8 mouse cellular contexts compared by ENCODE assay signal in genomic region chr15:20448861-20449663, GRCm38 (mm10). TPM values are rescaled to one million over a fixed set of nuclear protein-coding genes. Genes with fewer than 3 reads are reported as not detected.
A peak's percentile ranks its signal among the peaks of the same experiment; 100 is the strongest.
DNase-seq lines count a peak whose midpoint lies in the region; ATAC-seq and TF ChIP-seq lines count a peak whose summit lies in the region.
"Had no signal": no experiment of that assay in that cellular context is flagged by ENCODE, and none has a peak within 500 bp of the region (broad histone marks: within the 10 kb centered on the region; RNA-seq: fewer than 3 reads in every experiment).

TSS of gene Cdh12 (plus strand) at chr15:20449265.

- H3K36me3 ChIP-seq in liver, embryonic 12.5 days: no peaks in the 10 kb centered on the region

- no peaks in the 10 kb centered on the region for H3K27me3 ChIP-seq in liver, embryonic 12.5 days (replicated peaks)

- TF ChIP-seq CTCF in olfactory bulb, adult 2 months (IDR thresholded peaks at IDR 0.05; ENCODE audit: insufficient read depth, low read depth, low read length): no peak

- H3K4me3 ChIP-seq in liver, embryonic 12.5 days: no peak within 1 kb of the TSS
- peak within 1 kb of the TSS; percentile 54 for H3K4me3 ChIP-seq in olfactory bulb, adult 2 months (ENCODE audit: insufficient read depth, low read depth, low read length)

- 17% methylated on average over 18 of the region's 18 CpGs for WGBS in liver, embryonic 12.5 days (ENCODE audit: insufficient replicate concordance)
- WGBS in olfactory bulb, adult 2 months: 5% methylated on average over 18 of the region's 18 CpGs

- H3K4me1 ChIP-seq in liver, embryonic 12.5 days: no peaks in the 10 kb centered on the region
- H3K4me1 ChIP-seq in olfactory bulb, adult 2 months (ENCODE audit: control insufficient read depth, insufficient read depth, low read length): peaks cover 6% of the 10 kb centered on the region; the same call in 1 of the 2 replicates

- TF ChIP-seq POLR2A in olfactory bulb, adult 2 months (IDR thresholded peaks at IDR 0.05; ENCODE audit: insufficient read depth, low read depth, low read length): no peak

- H3K27ac ChIP-seq in liver, embryonic 12.5 days: no peak within 1 kb of the TSS
- no peak within 1 kb of the TSS for H3K27ac ChIP-seq in olfactory bulb, adult 2 months (ENCODE audit: insufficient read depth, low read depth, low read length)
- H3K27ac ChIP-seq: liver, embryonic 14.5 days had no signal

- intact Hi-C loops in left cerebral cortex, postnatal 10 days (cut with DNase I): no loop called here

- no peak for DNase-seq in liver
- DNase-seq in forelimb bud, embryonic 11.5 days (ENCODE audit: low read depth, low spot score): peak; percentile 24
- DNase-seq in left cerebral cortex, postnatal 10 days (ENCODE audit: extremely low spot score in 1 of 2, low spot score in 2 of 2): peak; percentile 27 to 28
- DNase-seq in testis, postnatal 10 days (ENCODE audit: low spot score): no peak
- DNase-seq in testis, postnatal 14 days (ENCODE audit: low spot score): no peak

- H3K9ac ChIP-seq in liver, embryonic 12.5 days: no peak within 1 kb of the TSS
- H3K9ac ChIP-seq: liver, embryonic 14.5 days had no signal

- no peaks in the 10 kb centered on the region for H3K9me3 ChIP-seq in liver, embryonic 12.5 days (replicated peaks)

- ATAC-seq in liver, embryonic 12.5 days: no peak

- peak within 1 kb of the TSS; percentile 27 for H3K4me2 ChIP-seq in liver, embryonic 12.5 days

RNA-seq across cellular contexts. Expression of gene Cdh12, which starts in this region (rescaled TPM):
- 0.02 TPM in 1 of 2 replicates, not detected in the other for polyA plus RNA-seq in liver, embryonic 12.5 days (2016; fragmentation: Nextera tagmentation; extraction: Ambion mirVana)
- total RNA-seq in left cerebral cortex, postnatal 10 days (2021): 10 to 100 TPM; 43.4 to 50.5 TPM
- polyA plus RNA-seq in olfactory bulb, adult 2 months (2012; ENCODE audit: insufficient read depth, insufficient read length, low replicate concordance, missing spikeins): not detected in 2 replicates
- polyA plus RNA-seq: liver, embryonic 14.5 days had no signal

Comparison
In these comparisons a context has a peak if more than half of its experiments do, and no peak if none do; other contexts are left out.
1. DNase-seq: peak in forelimb bud, embryonic 11.5 days (single experiment) and left cerebral cortex, postnatal 10 days (2 of 2); none in liver (single experiment), testis, postnatal 10 days (single experiment) and testis, postnatal 14 days (single experiment).